Mouse (Mus musculus) ES-E14 (cell line): ENCODE data around the gene Pagr1b.

Source experiments
- CHD2 ChIP-seq: IDR thresholded peaks from 2 replicates; pipeline ENCODE4 v1.6.1; 2014; ENCODE audit warnings: mild to moderate bottlenecking, low read depth, low read length, inconsistent platforms
- HCFC1 ChIP-seq: IDR thresholded peaks from 2 replicates; pipeline ENCODE4 v1.6.1; 2012; ENCODE audit warnings: low read length, inconsistent platforms, borderline replicate concordance; ENCODE audit not compliant: insufficient read depth
- ZNF384 ChIP-seq: IDR thresholded peaks from 2 replicates; pipeline ENCODE4 v1.6.1; 2012; ENCODE audit warnings: low read depth, low read length, inconsistent platforms

DNA sequence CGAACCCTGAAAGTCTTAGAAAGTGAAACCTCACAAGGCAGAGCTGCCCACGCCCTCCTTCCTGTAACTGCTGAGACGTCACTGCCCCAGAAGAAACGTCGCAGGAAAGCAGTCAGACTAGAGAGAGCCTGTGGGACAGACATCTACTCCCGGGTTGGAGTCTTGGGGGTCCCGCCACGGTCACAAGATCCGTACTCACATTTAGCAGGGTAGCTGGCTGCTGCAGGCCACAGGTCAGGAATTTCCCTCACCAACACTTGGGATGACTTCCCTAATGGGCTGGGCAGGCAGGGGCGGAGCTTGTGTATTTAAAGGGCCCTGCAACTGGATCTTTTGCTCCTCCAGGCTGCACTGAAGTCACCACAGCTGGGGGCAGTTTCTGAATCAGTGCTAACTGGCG lies 2.0 kb downstream of the Pagr1b start, which contains the start of gene Mvp:
- TF ChIP-seq CHD2 (no peak), ZNF384 (no peak), HCFC1 (no peak)
